Mouse (Mus musculus): ENCODE measurements around the gene Tmem161a.

- TF ChIP-seq CTCF (IDR thresholded peaks at IDR 0.05; ENCODE audit: borderline replicate concordance, extremely low read depth, insufficient read depth, insufficient read length) (no peak), POLR2A (IDR thresholded peaks at IDR 0.05; ENCODE audit: borderline replicate concordance, extremely low read depth, insufficient read depth, insufficient read length, poor library complexity, severe bottlenecking) (no peak)
Measured at GRCm38 (mm10) chr8:70158069-70158853, 13.9 kb upstream of the Tmem161a start.

All from brain, embryonic 14.5 days (tissue).